Mouse (Mus musculus): ENCODE data around the gene Ralgps2. TPM values are rescaled to one million over a fixed set of nuclear protein-coding genes. Genes with fewer than 3 reads are reported as not detected.
A peak's percentile ranks its signal among the peaks of the same experiment; 100 is the strongest.

Gene Ralgps2
- total RNA-seq (2021), result 10 to 100 TPM in 1 of 2 experiments, 1 to 10 TPM in 1; 9.3 to 11.4 TPM
- long read RNA-seq, experiment 1, full-length matches to known transcripts, result 2 of 2 reads
- long read RNA-seq, experiment 1, partial matches to known transcripts, result 0 of 2 reads
- long read RNA-seq, experiment 1, other reads (novel, unspliced or antisense), result 0 of 2 reads
- long read RNA-seq, experiment 2, full-length matches to known transcripts, result 1 of 2 reads
- long read RNA-seq, experiment 2, partial matches to known transcripts, result 0 of 2 reads
- long read RNA-seq, experiment 2, other reads (novel, unspliced or antisense), result 1 of 2 reads

DNA sequence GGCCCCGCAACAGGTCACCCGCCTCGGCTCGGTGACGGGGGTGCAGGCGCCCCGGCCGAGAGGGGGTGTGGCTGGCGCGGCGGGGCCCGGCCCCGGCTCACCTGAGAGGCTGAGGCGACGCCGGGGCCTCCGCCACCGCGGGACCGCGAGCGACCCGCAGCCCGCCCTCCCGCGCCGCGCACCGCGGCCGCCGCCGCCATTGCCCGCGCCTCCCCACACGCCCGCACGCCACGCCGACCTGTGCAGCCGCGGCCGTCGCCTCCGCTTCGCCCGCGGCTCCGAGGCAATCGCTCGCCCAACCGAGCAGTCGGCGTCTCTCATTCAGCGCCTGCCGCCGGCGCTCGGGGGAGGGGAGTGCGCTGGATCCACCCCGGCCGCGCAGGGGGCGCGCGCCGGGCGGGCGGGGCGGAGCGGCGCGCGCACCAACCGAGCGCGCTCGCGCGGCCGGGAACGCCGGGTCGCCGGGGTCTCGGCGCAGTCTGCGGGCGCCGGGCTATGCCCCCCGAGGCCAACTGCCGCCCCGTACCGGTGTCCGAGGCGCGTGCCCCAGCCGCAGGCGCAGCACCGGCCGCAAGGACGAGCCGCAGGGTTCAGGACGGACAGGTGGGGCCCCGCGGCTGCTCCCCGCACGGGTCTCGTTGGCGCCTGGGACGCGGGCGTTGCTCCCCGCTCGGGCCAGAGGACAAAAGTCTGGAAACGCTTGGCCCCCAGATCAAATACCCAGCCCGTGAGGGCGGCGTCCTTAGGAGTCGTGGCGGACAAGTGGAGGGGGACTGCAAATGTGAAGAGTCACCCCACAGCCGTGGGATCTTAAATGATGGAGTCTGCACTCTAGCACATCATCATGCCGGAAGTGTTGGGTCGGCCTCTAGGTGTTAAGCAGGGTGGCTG lies at the start of gene Ralgps2:
Gene Ralgps2 (minus strand): TSS at position 376 of the 891 bp plus-strand sequence.
- peak; percentile 58 to 69 for DNase-seq

- peak in 1 of 2 experiments; percentile 27 for DNase-seq
These were observed 48.1 kb upstream of the Ralgps2 start for GRCm38 (mm10) chr1:156987576-156987975.

- peak in 1 of 2 experiments; percentile 26 for DNase-seq
These were observed 47.4 kb upstream of the Ralgps2 start for GRCm38 (mm10) chr1:156986641-156987345.

- peak; percentile 31 to 73 for DNase-seq
These were observed 46.5 kb upstream of the Ralgps2 start for GRCm38 (mm10) chr1:156985657-156986640.

DNA sequence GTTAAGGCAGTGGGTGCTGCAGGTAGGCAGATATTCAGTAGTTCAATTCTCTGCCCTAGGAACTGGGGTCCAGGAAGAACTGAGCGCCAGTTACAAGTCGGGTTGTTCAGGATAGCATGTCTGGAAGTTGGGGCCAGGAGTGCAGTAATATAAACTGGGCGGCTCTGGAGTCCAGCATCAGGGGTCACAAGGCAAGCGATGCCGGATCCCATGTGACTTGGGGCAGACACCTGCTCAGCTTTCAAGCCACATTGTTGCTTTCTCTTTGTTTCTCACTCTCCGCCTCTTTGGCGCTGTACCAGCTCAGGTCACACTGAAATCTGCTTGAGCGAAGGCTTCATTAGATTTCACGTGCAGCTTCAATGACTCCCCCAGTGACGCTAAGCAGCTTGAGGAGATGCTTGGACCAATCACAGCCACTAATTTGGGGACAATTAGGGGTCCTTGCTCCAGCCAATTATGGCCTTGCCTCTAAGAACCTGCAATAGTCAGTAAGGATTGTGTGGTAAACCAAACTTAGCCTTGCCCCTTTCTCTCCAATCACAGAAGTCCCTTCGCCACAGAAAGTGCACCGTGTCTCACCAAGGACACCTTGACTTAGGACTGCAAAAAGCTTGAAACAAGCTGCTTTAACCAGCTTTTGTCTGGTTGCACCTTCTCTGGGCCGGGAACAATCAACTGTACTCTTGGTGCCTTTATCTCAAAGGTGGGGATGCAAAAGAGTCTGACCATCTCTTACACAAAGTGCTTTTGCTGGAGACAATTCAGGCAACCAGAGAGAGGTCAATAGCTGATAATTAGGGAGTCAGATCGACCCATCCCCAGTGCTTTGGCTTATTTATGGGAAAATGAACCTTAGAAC lies 43.8 kb upstream of the Ralgps2 start:
- DNase-seq, result no peak

DNA sequence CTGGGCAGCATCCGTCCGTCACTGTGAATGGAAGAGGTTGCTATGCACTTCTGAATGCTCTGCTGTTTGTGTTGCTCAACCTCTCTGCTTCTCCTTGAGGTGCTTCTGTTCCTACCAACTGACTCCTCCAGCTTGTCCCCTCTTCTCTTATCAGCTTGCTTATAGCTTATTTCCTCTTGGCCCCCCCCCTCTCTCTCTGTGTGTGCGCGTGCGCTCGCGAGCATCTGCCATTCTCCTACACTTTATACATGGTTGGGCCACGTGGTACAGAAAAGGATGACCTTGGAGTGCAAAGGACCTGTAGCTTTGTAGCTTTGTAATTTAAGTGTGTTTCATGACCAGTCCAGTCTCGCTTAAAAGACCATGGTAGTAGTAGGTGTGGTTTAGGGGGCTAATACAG lies 42.5 kb upstream of the Ralgps2 start:
- DNase-seq, result no peak

- DNase-seq, result no peak
These were observed 40.3 kb upstream of the Ralgps2 start for GRCm38 (mm10) chr1:156979722-156980121.

- DNase-seq, result no peak
These were observed 39.2 kb upstream of the Ralgps2 start for GRCm38 (mm10) chr1:156978656-156979055.

DNA sequence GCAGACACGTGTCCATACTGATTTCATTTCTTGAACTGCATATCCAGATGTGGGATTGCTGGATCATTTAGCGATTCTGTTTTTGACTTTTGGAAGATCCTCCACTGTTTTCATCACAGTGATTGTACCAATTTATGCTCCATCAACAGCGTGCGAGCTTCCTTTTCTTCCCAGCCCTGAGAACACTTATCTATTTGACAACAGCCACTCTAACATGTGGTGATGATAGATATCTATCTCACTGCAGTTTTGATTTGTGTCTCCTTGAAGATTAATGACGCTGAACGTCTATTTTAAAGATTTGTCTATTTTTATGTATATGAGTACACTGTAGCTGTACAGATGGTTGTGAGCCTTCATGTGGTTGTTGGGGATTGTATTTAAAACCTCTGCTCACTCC lies 34.4 kb upstream of the Ralgps2 start:
- DNase-seq, result no peak

- no peak for DNase-seq
These were observed 33.0 kb upstream of the Ralgps2 start for GRCm38 (mm10) chr1:156972391-156972790.

GRCm38 (mm10) chr1:156971206-156971811 lies 31.9 kb upstream of the Ralgps2 start:
- DNase-seq, result no peak

GRCm38 (mm10) chr1:156970641-156971040 lies 31.2 kb upstream of the Ralgps2 start:
- DNase-seq, result no peak

DNA sequence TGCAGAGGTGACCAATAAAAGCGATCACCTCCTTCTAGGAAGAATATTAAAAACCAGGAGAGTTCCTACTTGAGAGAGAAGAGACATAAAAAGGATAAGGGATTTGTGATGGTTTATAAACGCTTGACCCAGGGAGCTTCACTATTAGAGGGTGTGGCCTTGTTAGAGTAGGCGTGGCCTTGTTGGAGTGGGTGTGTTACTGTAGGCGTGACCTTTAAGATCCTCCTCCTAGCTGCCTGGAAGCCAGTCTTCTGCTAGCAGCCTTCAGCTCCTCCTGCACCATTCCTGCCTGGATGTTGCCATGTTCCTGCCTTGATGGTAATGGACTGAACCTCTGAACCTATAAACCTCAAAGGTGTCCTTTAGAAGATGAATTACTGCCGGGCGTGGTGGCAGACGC lies 28.7 kb upstream of the Ralgps2 start:
- no peak for DNase-seq

- DNase-seq, result no peak
These were observed 25.1 kb upstream of the Ralgps2 start for GRCm38 (mm10) chr1:156964586-156964932.

DNA sequence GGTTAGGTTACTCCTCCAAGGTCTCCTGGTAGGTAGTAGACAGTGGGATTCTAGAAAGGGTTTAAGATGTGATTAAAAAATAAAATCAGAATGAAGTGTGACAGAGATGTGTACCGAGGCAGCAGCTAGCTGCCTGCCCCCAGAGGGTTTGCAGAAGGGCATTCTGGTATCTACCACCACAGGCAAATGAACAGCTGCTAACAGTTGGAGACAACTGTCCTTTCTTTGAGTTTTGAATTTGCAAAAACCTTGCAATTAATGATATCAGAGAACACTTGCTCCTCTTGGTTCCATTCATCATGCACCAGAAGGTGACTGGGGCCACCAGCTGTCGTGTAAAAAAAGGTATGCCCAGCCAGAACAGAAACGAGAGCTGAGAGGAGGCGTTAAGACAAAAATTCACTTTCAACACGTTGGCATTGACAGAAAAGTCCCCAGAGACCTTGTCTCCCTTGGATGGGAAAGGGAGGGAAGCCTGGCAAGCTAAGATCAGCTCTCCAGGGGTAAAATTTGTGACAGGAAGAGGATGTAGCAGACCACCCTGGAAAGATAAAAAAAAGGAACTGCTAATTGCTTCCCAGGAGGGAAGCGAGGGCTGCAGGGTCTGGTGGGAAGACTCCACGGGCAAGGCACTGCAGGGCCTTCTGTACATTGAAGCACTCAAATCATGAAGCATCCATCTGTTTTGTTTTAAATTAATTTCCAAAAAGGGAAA lies 24.6 kb upstream of the Ralgps2 start:
- no peak for DNase-seq

- no peak for DNase-seq
These were observed 22.2 kb upstream of the Ralgps2 start for GRCm38 (mm10) chr1:156961481-156962265.

DNA sequence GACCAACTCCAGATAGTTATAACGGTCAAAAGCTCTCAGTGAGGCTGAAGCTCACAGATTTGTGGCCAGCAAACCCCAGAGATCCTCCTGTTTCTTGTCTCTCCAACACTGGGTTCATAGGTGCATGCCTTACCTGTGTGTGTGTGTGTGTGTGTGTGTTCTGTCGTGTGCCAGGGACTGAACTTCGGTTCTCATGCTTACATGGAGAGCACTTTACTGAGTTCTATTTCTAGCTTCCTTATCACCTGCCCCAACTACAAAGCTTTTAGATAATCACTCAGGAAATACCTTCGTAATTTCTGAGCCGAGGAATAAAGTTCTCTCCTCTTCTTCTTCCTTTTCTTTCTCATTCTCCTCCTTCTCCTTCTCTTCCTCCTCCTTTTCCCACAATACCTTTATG lies 19.6 kb upstream of the Ralgps2 start:
- DNase-seq, result no peak

GRCm38 (mm10) chr1:156957360-156957759 lies 17.9 kb upstream of the Ralgps2 start:
- DNase-seq, result no peak

Data from heart, adult 18-20 months (tissue).